Mouse (Mus musculus) layer of hippocampus, adult 8-10 months (tissue): ENCODE data around the gene Enpp4. TPM values are rescaled to one million over a fixed set of nuclear protein-coding genes. Genes with fewer than 3 reads are reported as not detected.

Experiments
- DNase-seq, 2 experiments: peaks; one replicate each; pipeline ENCODE4 v3.0.0; 2022; ENCODE audit warnings: low spot score in 2 of 2
- total RNA-seq, 4 experiments: library from RNA; stranded (reverse); gene quantifications; 2 replicates each; pipeline ENCODE4 v1.2.4; 2022

Enpp4 gene
- total RNA-seq, 4 experiments from 2014 or later: 19.3 to 21.1 (median 20.2) TPM

- no peak for DNase-seq
Measured at GRCm38 (mm10) chr17:44091512-44091911, 14.1 kb downstream of the Enpp4 start.

DNA sequence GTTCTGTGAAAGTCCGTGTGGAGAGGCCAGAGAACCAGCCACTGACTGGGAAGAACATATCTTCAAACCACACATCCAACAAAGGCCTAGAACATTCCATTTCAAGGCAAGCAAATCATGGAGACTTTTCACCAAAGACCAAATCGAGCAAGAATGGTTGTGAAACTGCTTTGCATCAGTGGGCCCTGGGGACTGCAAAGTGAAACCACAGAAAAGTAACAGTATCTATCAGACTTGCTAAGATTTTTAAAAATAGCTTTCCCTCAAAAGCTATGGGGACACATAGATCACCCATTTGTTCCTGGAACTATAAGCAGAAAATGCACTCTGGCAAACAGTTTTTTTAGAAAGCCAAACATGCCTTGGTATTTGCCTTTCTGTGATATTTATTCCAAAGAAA is 14.7 kb downstream of the Enpp4 start:
- DNase-seq: no peak

GRCm38 (mm10) chr17:44088226-44088625 is 17.4 kb downstream of the Enpp4 start:
- DNase-seq: no peak

DNA sequence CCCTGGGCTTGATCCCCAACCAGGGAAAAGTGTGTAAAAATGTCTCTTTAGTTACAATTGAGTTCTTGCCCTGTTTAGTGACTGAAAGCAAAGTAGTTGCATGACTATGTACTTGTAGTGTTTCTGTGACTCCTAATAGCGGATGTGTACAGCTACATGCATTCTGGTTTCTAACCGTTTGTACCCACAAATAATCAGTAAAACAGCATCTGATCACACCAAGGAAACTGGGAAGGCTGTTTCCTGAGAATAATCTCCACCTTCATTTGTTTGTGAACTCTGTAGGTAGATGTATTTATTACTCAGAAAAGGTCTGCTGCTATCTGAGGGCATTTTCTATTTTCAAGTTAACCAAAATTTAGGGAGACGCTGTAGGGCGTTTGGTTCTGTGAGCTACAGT is 22.5 kb downstream of the Enpp4 start:
- DNase-seq: no peak

DNA sequence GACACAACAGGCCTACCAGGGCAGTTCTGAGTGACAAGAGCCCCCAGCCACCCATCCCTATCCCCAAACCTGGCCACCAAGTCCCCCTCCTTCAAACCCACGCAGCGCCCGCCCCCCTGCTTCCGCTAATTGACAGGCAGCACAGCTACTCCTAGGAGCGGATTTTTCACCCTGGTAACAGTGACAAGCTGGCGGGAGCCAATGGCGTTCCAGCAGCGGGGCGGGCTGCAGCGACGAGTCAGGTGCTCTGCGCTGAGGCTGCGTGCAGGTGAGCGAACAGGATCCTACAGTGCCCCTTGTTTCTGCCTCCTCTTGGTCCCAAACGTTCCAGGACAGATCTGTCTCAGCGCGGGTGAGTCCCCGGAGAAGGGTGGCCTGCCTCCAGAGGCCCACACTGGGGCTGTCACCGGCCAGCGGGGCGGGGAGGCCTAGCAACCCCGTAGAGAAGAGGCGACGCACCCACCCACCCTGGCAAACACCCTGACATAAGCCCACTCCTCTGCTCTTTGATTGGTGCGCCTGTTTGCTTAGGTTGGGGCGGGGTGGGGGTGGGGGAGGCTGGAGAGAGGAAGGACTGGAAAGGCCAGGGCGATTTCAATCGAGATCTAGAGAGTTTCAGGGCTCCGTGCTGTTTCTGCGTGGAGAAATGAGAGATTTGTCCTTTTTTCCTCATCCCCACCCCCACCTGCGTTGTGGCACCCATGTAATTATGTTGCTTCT is 26.8 kb downstream of the Enpp4 start, which contains the start of gene Enpp5:
Enpp5 (plus strand) TSS at position 183 of the 720 bp plus-strand sequence.
- DNase-seq: peak; percentile 88 to 89

DNA sequence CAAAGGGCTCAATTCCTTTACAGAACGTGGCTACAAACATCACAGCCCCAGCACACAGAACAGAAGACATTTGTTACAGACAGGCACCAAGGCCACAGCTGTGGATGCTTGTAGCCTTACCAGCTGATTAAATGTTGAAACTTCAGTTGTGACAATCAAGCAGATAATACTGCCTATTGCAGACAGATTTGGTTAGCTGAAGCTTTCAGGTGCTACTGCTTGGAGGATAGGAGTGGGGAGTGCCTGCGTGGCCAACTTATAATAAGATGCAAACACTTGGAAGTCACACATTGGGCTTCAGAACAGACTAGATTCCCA is 27.8 kb downstream of the Enpp4 start:
- no peak for DNase-seq

DNA sequence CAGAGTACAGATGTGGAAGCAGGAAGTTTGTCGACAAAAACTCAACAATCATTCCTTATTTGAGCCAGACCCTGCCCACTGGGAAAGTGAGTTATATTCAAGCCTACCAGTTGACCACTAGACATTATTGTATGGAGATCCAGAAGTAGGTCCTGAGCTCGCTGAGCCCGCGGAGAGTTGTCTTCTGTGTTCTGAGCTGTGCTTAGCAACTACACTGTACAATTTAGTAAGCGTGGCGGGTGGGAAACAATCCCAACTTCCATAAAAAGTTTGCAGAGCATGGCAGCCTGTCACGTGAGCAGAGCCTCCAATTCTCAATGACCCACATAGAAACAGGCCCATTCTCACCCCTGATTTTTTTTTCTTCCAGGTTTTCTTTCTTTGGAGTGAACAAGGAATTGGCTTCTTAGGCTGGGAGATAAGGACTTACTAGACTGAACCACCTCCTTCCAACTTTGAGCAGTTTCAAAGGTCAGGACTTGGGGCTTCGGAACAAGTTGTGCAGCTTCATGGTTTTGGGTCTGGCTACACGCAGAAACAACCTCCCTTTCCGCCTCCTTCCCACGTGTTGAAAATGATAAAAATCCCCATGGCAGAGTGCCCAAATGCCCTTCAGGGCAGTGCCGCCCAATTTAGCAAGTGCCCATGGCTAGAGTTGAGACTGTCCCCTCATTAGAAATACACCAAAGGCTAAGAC is 28.3 kb downstream of the Enpp4 start:
- DNase-seq: no peak

GRCm38 (mm10) chr17:44076051-44076680 is 29.4 kb downstream of the Enpp4 start:
- DNase-seq: no peak

GRCm38 (mm10) chr17:44075601-44076000 is 30.0 kb downstream of the Enpp4 start:
- no peak for DNase-seq

GRCm38 (mm10) chr17:44071680-44072079 is 33.9 kb downstream of the Enpp4 start:
- no peak for DNase-seq

- DNase-seq: no peak
Measured at GRCm38 (mm10) chr17:44068876-44069275, 36.7 kb downstream of the Enpp4 start.

GRCm38 (mm10) chr17:44061289-44061890 is 44.2 kb downstream of the Enpp4 start:
- DNase-seq: no peak

- DNase-seq: no peak
Measured at GRCm38 (mm10) chr17:44060781-44061180, 44.8 kb downstream of the Enpp4 start.

DNA sequence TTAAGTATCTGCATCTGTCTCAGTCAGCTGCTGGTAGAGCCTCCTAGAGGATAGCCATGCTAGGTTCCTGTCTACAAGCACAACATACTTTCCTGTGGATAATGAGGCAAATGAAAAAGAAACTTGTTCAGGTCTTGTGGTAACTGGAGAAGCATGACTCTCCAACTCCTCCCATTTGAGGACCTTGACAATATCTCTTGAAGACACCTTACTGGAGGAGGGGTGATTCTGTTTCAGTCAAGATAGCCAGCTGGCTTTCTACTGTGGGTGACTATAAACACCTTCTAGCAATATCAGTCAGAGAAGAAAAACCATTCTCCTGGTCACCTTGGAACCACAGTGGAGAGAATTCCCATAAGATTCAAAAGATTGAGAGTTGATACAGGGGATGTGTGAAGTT is 47.5 kb downstream of the Enpp4 start:
- DNase-seq: no peak

- no peak for DNase-seq
Measured at GRCm38 (mm10) chr17:44057123-44057522, 48.5 kb downstream of the Enpp4 start.

GRCm38 (mm10) chr17:44053427-44053826 is 52.2 kb downstream of the Enpp4 start:
- no peak for DNase-seq

Other genes with a start within 250 kb of the Enpp4 start
- gene Enpp5, start 27.0 kb downstream of the Enpp4 start, total RNA-seq: 100 to 1,000 TPM; 149 to 186 (median 168) TPM
- 1 to 10 TPM; 3.6 to 4.5 (median 3.9) TPM for gene Clic5, start 82.8 kb upstream of the Enpp4 start, total RNA-seq